Mouse (Mus musculus): ENCODE data around the gene Slc37a2. TPM values are rescaled to one million over a fixed set of nuclear protein-coding genes. Genes with fewer than 3 reads are reported as not detected.

Gene Slc37a2
- polyA plus RNA-seq, 1 experiment from 2014 or later: 1.2 TPM

DNA sequence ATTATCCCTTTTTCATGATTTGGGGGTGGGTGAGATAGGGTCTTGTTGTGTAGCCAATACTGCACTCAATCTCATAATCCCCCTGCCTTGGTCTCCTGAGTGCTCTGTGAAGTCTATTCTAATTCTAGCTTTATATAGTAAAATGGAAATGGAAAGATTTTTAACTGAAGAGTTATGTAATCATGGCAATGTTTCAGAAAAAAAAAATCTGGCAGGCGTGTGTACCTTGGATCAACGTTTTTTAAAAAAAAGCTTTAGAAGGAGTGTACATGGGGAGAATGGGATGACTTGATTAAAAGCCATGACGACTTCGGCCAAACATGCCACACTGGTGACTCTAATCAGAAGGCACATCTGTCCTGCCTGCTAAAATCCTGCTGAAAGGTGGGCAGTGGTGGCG, 68.1 kb downstream of the Slc37a2 start:
- WGBS: 86% methylated on average over 5 of the region's 5 CpGs
- no peak for ATAC-seq (ENCODE audit: insufficient number of reproducible peaks, insufficient read depth, low FRiP score, low read depth)

DNA sequence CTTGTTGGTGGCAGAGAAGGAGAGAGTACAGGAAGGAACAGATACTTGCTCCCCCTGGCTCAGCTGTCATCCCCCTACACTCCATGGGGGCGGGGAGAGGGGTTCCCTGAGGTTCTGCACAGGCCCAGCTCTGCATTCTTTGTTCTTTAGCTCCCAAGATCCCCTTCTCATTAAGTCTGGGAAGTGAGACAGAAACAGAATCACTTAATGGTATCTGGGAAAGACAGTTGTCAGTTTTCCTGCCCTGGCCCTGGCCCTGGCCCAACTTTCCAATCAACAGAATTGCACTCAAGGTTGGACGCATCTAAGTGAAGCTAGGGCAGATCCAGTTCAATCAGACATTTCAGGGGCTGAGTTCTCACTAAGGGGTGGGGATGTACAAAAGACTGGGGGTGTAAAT, 72.4 kb downstream of the Slc37a2 start:
- WGBS: 45% methylated on average over 2 of the region's 2 CpGs
- no peaks in the 10 kb centered on the region for H3K27me3 ChIP-seq (ENCODE audit: control insufficient read depth, insufficient read depth, low read length)
- H3K4me3 ChIP-seq (ENCODE audit: control insufficient read depth in 1 of 2, insufficient read depth in 1 of 2, low read depth in 1 of 2, low read length in 2 of 2): no peak overlapping the region
- no peaks in the 10 kb centered on the region for H3K9me3 ChIP-seq (ENCODE audit: control insufficient read depth, low read length)
- no peak overlapping the region for H3K4me2 ChIP-seq (ENCODE audit: low read length)
- H3K4me1 ChIP-seq (ENCODE audit: control insufficient read depth in 2 of 2, insufficient read depth in 2 of 2, low read length in 2 of 2): 0 out of 4 replicates have a peak, but pooled peaks cover 3% of the 10 kb centered on the region in 2 experiments
- ATAC-seq (ENCODE audit: insufficient number of reproducible peaks, insufficient read depth, low FRiP score, low read depth): no peak
- H3K9ac ChIP-seq (ENCODE audit: low read length): no peak overlapping the region
- H3K36me3 ChIP-seq (ENCODE audit: control insufficient read depth, insufficient read depth, low read length): no peaks in the 10 kb centered on the region
- no peak overlapping the region for H3K27ac ChIP-seq (replicated peaks in 1 of 2; ENCODE audit: control insufficient read depth in 1 of 2, insufficient read depth in 1 of 2, low read depth in 2 of 2, low read length in 2 of 2)

More for the DNA sequence above, 68.1 kb downstream of the Slc37a2 start:
- Histone ChIP-seq H3K27ac (replicated peaks in 1 of 2; ENCODE audit: control insufficient read depth in 1 of 2, insufficient read depth in 1 of 2, low read depth in 2 of 2, low read length in 2 of 2) (no peak overlapping the region), H3K36me3 (ENCODE audit: control insufficient read depth, insufficient read depth, low read length) (no peaks in the 10 kb centered on the region), H3K9ac (ENCODE audit: low read length) (no peak overlapping the region), H3K4me1 (ENCODE audit: control insufficient read depth in 2 of 2, insufficient read depth in 2 of 2, low read length in 2 of 2) (0 out of 4 replicates have a peak, but pooled peaks cover 0 to 3% of the 10 kb centered on the region in 2 experiments), H3K27me3 (ENCODE audit: control insufficient read depth, insufficient read depth, low read length) (no peaks in the 10 kb centered on the region), H3K4me3 (ENCODE audit: control insufficient read depth in 1 of 2, insufficient read depth in 1 of 2, low read depth in 1 of 2, low read length in 2 of 2) (no peak overlapping the region), H3K9me3 (ENCODE audit: control insufficient read depth, low read length) (no peaks in the 10 kb centered on the region), H3K4me2 (ENCODE audit: low read length) (no peak overlapping the region)

- no peak for ATAC-seq (ENCODE audit: insufficient number of reproducible peaks, insufficient read depth, low FRiP score, low read depth)
- WGBS: 82% methylated on average over 5 of the region's 5 CpGs
- Histone ChIP-seq H3K27ac (replicated peaks in 1 of 2; ENCODE audit: control insufficient read depth in 1 of 2, insufficient read depth in 1 of 2, low read depth in 2 of 2, low read length in 2 of 2) (no peak overlapping the region), H3K36me3 (ENCODE audit: control insufficient read depth, insufficient read depth, low read length) (no peaks in the 10 kb centered on the region), H3K4me1 (ENCODE audit: control insufficient read depth in 2 of 2, insufficient read depth in 2 of 2, low read length in 2 of 2) (0 out of 4 replicates have a peak, but pooled peaks cover 3% of the 10 kb centered on the region in 2 experiments), H3K9me3 (ENCODE audit: control insufficient read depth, low read length) (no peaks in the 10 kb centered on the region), H3K27me3 (ENCODE audit: control insufficient read depth, insufficient read depth, low read length) (no peaks in the 10 kb centered on the region), H3K9ac (ENCODE audit: low read length) (no peak overlapping the region), H3K4me2 (ENCODE audit: low read length) (no peak overlapping the region), H3K4me3 (ENCODE audit: control insufficient read depth in 1 of 2, insufficient read depth in 1 of 2, low read depth in 1 of 2, low read length in 2 of 2) (no peak overlapping the region)
These were observed 73.9 kb downstream of the Slc37a2 start for GRCm38 (mm10) chr9:37181596-37181995.

- Histone ChIP-seq H3K9ac (ENCODE audit: low read length) (no peak overlapping the region), H3K9me3 (ENCODE audit: control insufficient read depth, low read length) (no peaks in the 10 kb centered on the region), H3K36me3 (ENCODE audit: control insufficient read depth, insufficient read depth, low read length) (no peaks in the 10 kb centered on the region), H3K4me1 (ENCODE audit: control insufficient read depth in 2 of 2, insufficient read depth in 2 of 2, low read length in 2 of 2) (peaks cover 3 to 9% of the 10 kb centered on the region in 2 experiments; a peak in 1 of 4 replicates), H3K27ac (replicated peaks in 1 of 2; ENCODE audit: control insufficient read depth in 1 of 2, insufficient read depth in 1 of 2, low read depth in 2 of 2, low read length in 2 of 2) (no peak overlapping the region), H3K4me3 (ENCODE audit: control insufficient read depth in 1 of 2, insufficient read depth in 1 of 2, low read depth in 1 of 2, low read length in 2 of 2) (no peak overlapping the region), H3K27me3 (ENCODE audit: control insufficient read depth, insufficient read depth, low read length) (no peaks in the 10 kb centered on the region), H3K4me2 (ENCODE audit: low read length) (no peak overlapping the region)
- ATAC-seq (ENCODE audit: insufficient number of reproducible peaks, insufficient read depth, low FRiP score, low read depth): no peak
- 84% methylated on average over 4 of the region's 4 CpGs for WGBS
These were observed 75.9 kb downstream of the Slc37a2 start for GRCm38 (mm10) chr9:37179596-37179995.

DNA sequence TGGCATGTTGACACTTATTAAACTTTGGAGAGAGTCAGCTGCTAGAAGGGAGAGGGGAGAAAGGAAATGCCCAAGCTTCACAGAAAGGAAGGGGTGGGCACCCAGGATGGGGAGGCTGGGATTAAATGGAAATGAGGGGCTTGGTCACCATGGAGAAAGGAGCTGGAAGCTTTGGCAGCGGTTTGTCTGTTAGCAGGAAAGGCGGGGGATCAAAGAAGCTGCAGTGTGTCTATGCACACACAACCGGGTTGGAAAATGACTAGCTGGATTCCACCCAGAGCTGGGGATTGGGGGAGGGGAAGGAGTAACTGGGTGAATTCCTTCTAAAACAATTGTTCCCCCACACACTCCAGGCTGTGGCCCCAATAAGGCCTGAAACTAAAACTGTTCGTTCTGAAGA, 76.6 kb downstream of the Slc37a2 start:
- no peak overlapping the region for H3K4me2 ChIP-seq (ENCODE audit: low read length)
- 0 out of 2 replicates have a peak, but pooled peaks have one; percentile 13 for ATAC-seq (ENCODE audit: insufficient number of reproducible peaks, insufficient read depth, low FRiP score, low read depth)
- 50% methylated on average over 4 of the region's 4 CpGs for WGBS
- no peak overlapping the region for H3K4me3 ChIP-seq (ENCODE audit: control insufficient read depth in 1 of 2, insufficient read depth in 1 of 2, low read depth in 1 of 2, low read length in 2 of 2)
- H3K36me3 ChIP-seq (ENCODE audit: control insufficient read depth, insufficient read depth, low read length): no peaks in the 10 kb centered on the region
- no peaks in the 10 kb centered on the region for H3K9me3 ChIP-seq (ENCODE audit: control insufficient read depth, low read length)
- peaks cover 3 to 9% of the 10 kb centered on the region in 2 experiments; a peak in 2 of 4 replicates for H3K4me1 ChIP-seq (ENCODE audit: control insufficient read depth in 2 of 2, insufficient read depth in 2 of 2, low read length in 2 of 2)
- no peak overlapping the region for H3K27ac ChIP-seq (replicated peaks in 1 of 2; ENCODE audit: control insufficient read depth in 1 of 2, insufficient read depth in 1 of 2, low read depth in 2 of 2, low read length in 2 of 2)
- no peaks in the 10 kb centered on the region for H3K27me3 ChIP-seq (ENCODE audit: control insufficient read depth, insufficient read depth, low read length)
- H3K9ac ChIP-seq (ENCODE audit: low read length): no peak overlapping the region

Other genes starting within 250 kb of the Slc37a2 start
- gene Pknox2, start 108.3 kb downstream of the Slc37a2 start, polyA plus RNA-seq (2014; fragmentation: Nextera tagmentation; extraction: Ambion mirVana): 2.4 and 3.6 TPM in 2 replicates
- gene Tmem218, start 47.5 kb downstream of the Slc37a2 start, polyA plus RNA-seq (2014; fragmentation: Nextera tagmentation; extraction: Ambion mirVana): 10.7 and 11.1 TPM in 2 replicates
- 3.3 and 4.4 TPM in 2 replicates for gene Ccdc15, start 92.7 kb upstream of the Slc37a2 start, polyA plus RNA-seq (2014; fragmentation: Nextera tagmentation; extraction: Ambion mirVana)
- not detected in 2 replicates for gene Hepacam, start 111.6 kb upstream of the Slc37a2 start, polyA plus RNA-seq (2014; fragmentation: Nextera tagmentation; extraction: Ambion mirVana)
- gene Robo4, start 146.2 kb upstream of the Slc37a2 start, polyA plus RNA-seq (2014; fragmentation: Nextera tagmentation; extraction: Ambion mirVana): 10.4 and 11.3 TPM in 2 replicates
- 0.15 and 0.16 TPM in 2 replicates for gene Robo3, start 177.5 kb upstream of the Slc37a2 start, polyA plus RNA-seq (2014; fragmentation: Nextera tagmentation; extraction: Ambion mirVana)
- 13.8 and 17.5 TPM in 2 replicates for gene Msantd2, start 233.6 kb upstream of the Slc37a2 start, polyA plus RNA-seq (2014; fragmentation: Nextera tagmentation; extraction: Ambion mirVana)